Mouse (Mus musculus) forebrain, postnatal 0 days (tissue): Measurements from ENCODE around the gene Ccdc106. TPM values are rescaled to one million over a fixed set of nuclear protein-coding genes. Genes with fewer than 3 reads are reported as not detected.

ENCODE experiments used
- ATAC-seq: fragments of 200-750 bp; cut with Nextera tagmentation; 2 replicates; pipeline ENCODE4 v1.8.0; 2017; ENCODE audit warnings: mild to moderate bottlenecking, moderate library complexity
- DNase-seq: peaks from one replicate; pipeline ENCODE4 v3.0.0-alpha.2; 2015
- H3K27ac ChIP-seq: fragments of 300-500 bp; sonication (generic); 2 replicates; pipeline ENCODE4 v1.5.1; 2014; ENCODE audit warnings: low read depth, mild to moderate bottlenecking, antibody characterized with exemption, low read length, moderate library complexity, mixed read lengths
- H3K27me3 ChIP-seq: fragments of 300-500 bp; sonication (generic); 2 replicates; pipeline ENCODE4 v1.6.1; 2014; ENCODE audit warnings: mild to moderate bottlenecking, low read length, mixed read lengths; ENCODE audit not compliant: insufficient read depth
- H3K36me3 ChIP-seq: fragments of 300-500 bp; sonication (generic); 2 replicates; pipeline ENCODE4 v1.6.1; 2014; ENCODE audit warnings: mild to moderate bottlenecking, moderate library complexity; ENCODE audit not compliant: insufficient read depth
- H3K4me1 ChIP-seq: fragments of 300-500 bp; sonication (generic); 2 replicates; pipeline ENCODE4 v1.6.1; 2014; ENCODE audit warnings: antibody characterized with exemption; ENCODE audit not compliant: insufficient read depth
- H3K4me2 ChIP-seq: fragments of 300-500 bp; sonication (generic); 2 replicates; pipeline ENCODE4 v1.6.1; 2014; ENCODE audit warnings: low read depth, mild to moderate bottlenecking, moderate library complexity
- H3K4me3 ChIP-seq: fragments of 300-500 bp; sonication (generic); 2 replicates; pipeline ENCODE4 v1.5.1; 2014; ENCODE audit warnings: low read depth, low read length, mixed read lengths
- H3K9ac ChIP-seq: fragments of 300-500 bp; sonication (generic); 2 replicates; pipeline ENCODE4 v1.6.1; 2014; ENCODE audit warnings: mild to moderate bottlenecking
- H3K9me3 ChIP-seq: fragments of 300-500 bp; sonication (generic); 2 replicates; pipeline ENCODE4 v1.6.1; 2016; ENCODE audit warnings: low read length
- CTCF ChIP-seq: sonication (generic); IDR thresholded peaks from 2 replicates; pipeline ENCODE4 v1.5.1; 2016; ENCODE audit warnings: antibody characterized with exemption, control low read depth, low read depth
- WGBS: fragments of 180-500 bp; shearing (Covaris S2); extraction: QIAGEN DNeasy Blood & Tissue Kit; methylation state at CpG from one replicate; pipeline ENCODE4 v1.1.7; 2014; 5-methylcytosine and 5-hydroxymethylcytosine counted together
- polyA plus RNA-seq: library from polyadenylated mRNA; unstranded; fragments of >200 nt; fragmentation: Nextera tagmentation; extraction: Ambion mirVana; gene quantifications from 2 replicates; pipeline ENCODE4 v1.2.1, GENCODE M21; 2015
- total RNA-seq: library from RNA; depleted of rRNA; stranded (reverse); fragments of >200 nt; gene quantifications from 2 replicates; pipeline ENCODE4 v1.2.3, GENCODE M21; 2014

Gene Ccdc106
- total and polyA plus RNA-seq, 2 experiments from 2014 or later: 70.7 to 79.8 TPM

DNA sequence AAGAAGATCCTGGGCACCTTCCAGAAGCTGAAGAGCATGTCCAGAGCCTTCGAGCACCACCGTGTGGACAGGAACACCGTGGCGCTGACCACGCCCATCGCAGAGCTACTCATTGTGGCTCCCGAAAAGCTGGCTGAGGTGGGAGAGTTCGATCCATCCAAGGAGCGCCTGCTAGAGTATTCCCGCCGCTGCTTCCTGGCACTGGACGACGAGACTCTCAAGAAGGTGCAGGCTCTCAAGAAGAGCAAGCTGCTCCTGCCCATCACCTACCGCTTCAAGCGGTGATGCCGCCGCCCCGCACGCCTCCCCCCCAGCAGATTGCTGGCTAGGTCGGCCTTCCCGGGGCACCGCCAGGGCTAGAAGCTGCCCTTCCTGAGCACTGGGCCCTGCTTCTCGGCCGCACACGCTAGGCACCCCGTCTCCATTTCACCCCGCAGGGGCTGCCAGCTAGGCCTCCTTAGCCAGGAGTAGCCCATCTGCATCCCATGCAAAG lies 39.9 kb downstream of the Ccdc106 start:
- no peaks in the 10 kb centered on the region for H3K9me3 ChIP-seq
- H3K27me3 ChIP-seq: no peaks in the 10 kb centered on the region
- peak; percentile 83 for DNase-seq
- peak overlapping the region; percentile 98 for H3K27ac ChIP-seq
- H3K4me3 ChIP-seq: peak overlapping the region; percentile 78
- no peak for ATAC-seq
- WGBS: 2% methylated on average over 27 of the region's 27 CpGs
- peak overlapping the region; percentile 78 for H3K9ac ChIP-seq
- peaks cover 35% of the 10 kb centered on the region for H3K4me1 ChIP-seq
- H3K36me3 ChIP-seq: no peaks in the 10 kb centered on the region
- H3K4me2 ChIP-seq: peak overlapping the region; percentile 71
- TF ChIP-seq CTCF: peak; percentile 76

DNA sequence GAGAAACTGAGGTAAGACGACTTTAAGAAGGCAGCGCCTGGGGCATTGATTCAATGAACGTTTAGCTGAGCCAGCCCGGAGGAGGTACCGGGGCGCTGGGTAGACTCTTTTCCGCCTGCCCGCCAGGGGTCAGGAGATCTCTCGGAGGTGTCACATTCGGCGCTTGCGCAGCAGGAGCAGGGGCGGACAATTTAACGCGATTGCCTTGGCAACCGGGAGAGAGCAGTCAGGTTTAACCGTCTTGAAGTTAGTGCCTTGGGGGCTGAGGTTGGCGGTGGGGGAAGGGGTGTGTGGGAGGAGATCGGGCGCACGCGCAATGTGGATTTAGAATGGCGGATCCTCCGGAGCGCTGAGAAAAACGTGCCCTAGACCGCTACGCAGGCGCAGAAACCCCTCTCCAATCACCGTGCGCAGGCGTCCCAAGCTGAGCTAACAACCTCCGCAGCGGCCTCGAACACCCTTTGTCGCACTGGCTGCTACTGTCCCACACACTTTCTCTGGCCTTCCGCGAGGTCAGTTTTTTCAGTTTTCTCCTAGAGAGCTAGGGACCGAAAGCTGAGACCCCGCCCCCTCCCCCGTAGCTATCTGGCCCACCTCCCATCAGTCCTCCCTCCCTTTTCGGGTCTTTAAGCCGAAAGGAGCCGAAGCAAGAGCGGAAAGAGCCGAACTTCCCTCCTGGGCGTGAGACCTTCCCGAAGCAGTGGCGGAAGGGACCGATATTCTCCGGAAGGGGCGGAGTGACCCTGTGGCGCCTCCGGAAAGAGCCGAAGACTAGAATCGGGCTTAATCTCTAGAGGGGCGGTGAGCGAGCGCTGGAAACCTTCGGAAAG lies 40.8 kb downstream of the Ccdc106 start:
- peak; percentile 71 for TF ChIP-seq CTCF
- DNase-seq (peak; percentile 100), ATAC-seq (peak; percentile 89)
- Histone ChIP-seq H3K9me3 (no peaks in the 10 kb centered on the region), H3K4me2 (peak overlapping the region; percentile 71), H3K27ac (peak overlapping the region; percentile 98), H3K9ac (peak overlapping the region; percentile 78), H3K4me3 (peak overlapping the region; percentile 78), H3K4me1 (peaks cover 30% of the 10 kb centered on the region), H3K36me3 (no peaks in the 10 kb centered on the region), H3K27me3 (no peaks in the 10 kb centered on the region)
- WGBS: under 1% methylated on average over 60 of the region's 60 CpGs

DNA sequence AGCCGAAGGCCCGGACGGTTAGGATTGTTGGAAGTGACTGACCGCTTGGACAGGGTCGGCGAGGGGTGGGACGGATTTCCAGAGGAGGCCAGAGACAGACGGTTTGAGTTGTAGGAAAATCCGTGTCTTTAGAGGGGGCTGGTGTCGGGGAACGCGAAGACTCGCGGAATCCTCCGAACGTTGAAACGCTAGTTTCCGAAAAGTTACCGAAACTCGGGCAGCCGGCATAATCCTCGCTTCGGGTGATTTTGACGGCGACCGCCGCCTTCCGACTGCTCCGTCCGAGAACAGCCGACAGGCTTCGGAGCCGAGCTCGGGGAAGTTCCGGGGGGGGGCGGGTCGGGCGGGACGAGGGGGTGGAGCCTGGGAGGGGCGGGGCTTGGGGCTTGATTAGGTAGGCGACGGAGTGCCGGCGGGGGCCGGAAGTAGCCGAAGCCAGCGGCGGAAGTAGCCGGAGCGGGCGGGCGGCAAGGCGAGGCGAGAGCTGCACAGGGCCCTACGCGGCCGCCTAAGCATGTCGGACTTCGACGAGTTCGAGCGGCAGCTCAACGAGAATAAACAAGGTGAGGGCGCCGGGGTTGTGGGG lies 41.5 kb downstream of the Ccdc106 start, which contains the start of gene U2af2:
TSS of gene U2af2 (plus strand) at position 370 of the 586 bp plus-strand sequence.
- Histone ChIP-seq H3K9ac (peak within 1 kb of the TSS; percentile 78), H3K4me2 (peak within 1 kb of the TSS; percentile 71), H3K4me1 (peaks cover 28% of the 10 kb centered on the region), H3K9me3 (no peaks in the 10 kb centered on the region), H3K4me3 (peak within 1 kb of the TSS; percentile 78), H3K27ac (peak within 1 kb of the TSS; percentile 98), H3K36me3 (peaks cover 3% of the 10 kb centered on the region; the same call in 1 of the 2 replicates), H3K27me3 (no peaks in the 10 kb centered on the region)
- TF ChIP-seq CTCF: no peak
- WGBS: under 1% methylated on average over 63 of the region's 65 CpGs
- ATAC-seq: peak; percentile 69
- DNase-seq: peak; percentile 95

- ATAC-seq (peak; percentile 37), DNase-seq (peak; percentile 90)
- H3K4me1 ChIP-seq: peaks cover 26% of the 10 kb centered on the region
- peak overlapping the region; percentile 98 for H3K27ac ChIP-seq
- peaks cover 8% of the 10 kb centered on the region; the same call in 1 of the 2 replicates for H3K36me3 ChIP-seq
- no peaks in the 10 kb centered on the region for H3K9me3 ChIP-seq
- no peaks in the 10 kb centered on the region for H3K27me3 ChIP-seq
- WGBS: under 1% methylated on average over 47 of the region's 51 CpGs
- peak overlapping the region; percentile 78 for H3K4me3 ChIP-seq
- TF ChIP-seq CTCF: no peak
- H3K9ac ChIP-seq: peak overlapping the region; percentile 78
- peak overlapping the region; percentile 71 for H3K4me2 ChIP-seq
Observed at GRCm38 (mm10) chr7:5062360-5063001, 42.1 kb downstream of the Ccdc106 start.

- ATAC-seq: no peak
- peaks cover 18% of the 10 kb centered on the region for H3K4me1 ChIP-seq
- no peaks in the 10 kb centered on the region for H3K9me3 ChIP-seq
- no peak for DNase-seq
- H3K27me3 ChIP-seq: no peaks in the 10 kb centered on the region
- H3K4me3 ChIP-seq: no peak overlapping the region
- 95% methylated on average over 6 of the region's 6 CpGs for WGBS
- H3K9ac ChIP-seq: no peak overlapping the region
- peaks cover 33% of the 10 kb centered on the region for H3K36me3 ChIP-seq
- no peak overlapping the region for H3K4me2 ChIP-seq
- no peak for TF ChIP-seq CTCF
- H3K27ac ChIP-seq: no peak overlapping the region
Observed at GRCm38 (mm10) chr7:5064886-5065285, 44.5 kb downstream of the Ccdc106 start.

DNA sequence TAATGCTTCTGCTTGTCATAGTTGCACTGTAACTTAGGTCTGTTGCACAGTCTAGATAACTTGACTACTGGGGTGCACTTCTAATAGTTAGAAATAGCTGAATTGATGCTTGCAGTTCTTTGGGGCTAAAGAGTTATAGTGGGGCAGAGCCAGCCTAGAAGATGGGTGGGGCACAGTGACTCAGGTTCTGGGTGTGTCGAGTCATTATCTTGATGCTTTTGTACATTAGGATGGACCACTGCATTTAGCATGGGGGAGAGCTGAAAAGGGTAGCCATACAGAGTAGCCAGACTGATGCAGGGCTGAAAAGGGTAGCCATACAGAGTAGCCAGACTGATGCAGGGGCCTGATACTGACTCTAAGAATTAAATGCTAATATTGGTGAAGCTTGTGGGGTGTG lies 53.2 kb downstream of the Ccdc106 start:
- Histone ChIP-seq H3K4me2 (no peak overlapping the region), H3K4me1 (no peaks in the 10 kb centered on the region), H3K36me3 (peaks cover 79% of the 10 kb centered on the region), H3K9ac (no peak overlapping the region), H3K27ac (no peak overlapping the region), H3K4me3 (no peak overlapping the region), H3K27me3 (no peaks in the 10 kb centered on the region), H3K9me3 (no peaks in the 10 kb centered on the region)
- DNase-seq (no peak), ATAC-seq (no peak)
- TF ChIP-seq CTCF: no peak
- WGBS: 81% methylated on average over 1 of the region's 1 CpGs
